Mouse (Mus musculus): ENCODE data around the gene Dnajc12. TPM values are rescaled to one million over a fixed set of nuclear protein-coding genes. Genes with fewer than 3 reads are reported as not detected.
"Not testable (repeated sequence)": the region's sequence is repeated elsewhere in the genome, so short reads cannot be mapped to it uniquely, and the experiment has no call there.

Dnajc12 gene
- polyA plus RNA-seq, 1 experiment from 2014 or later, result 9.2 TPM

GRCm38 (mm10) chr10:63378948-63379680 is 3.1 kb upstream of the Dnajc12 start:
- H3K27ac ChIP-seq (ENCODE audit: low read depth, low read length), result no peak overlapping the region
- H3K9me3 ChIP-seq (replicated peaks; ENCODE audit: control insufficient read depth, low read length), result no peaks in the 10 kb centered on the region
- ATAC-seq (replicated peaks; ENCODE audit: insufficient number of reproducible peaks, low FRiP score, low TSS enrichment), result no peak
- H3K4me2 ChIP-seq, result no peak overlapping the region
- no peaks in the 10 kb centered on the region for H3K4me1 ChIP-seq (ENCODE audit: control insufficient read depth, insufficient read depth, low read length)
- no peaks in the 10 kb centered on the region for H3K36me3 ChIP-seq (ENCODE audit: control insufficient read depth, insufficient read depth, low read length)
- H3K9ac ChIP-seq (ENCODE audit: low read depth, low read length), result no peak overlapping the region
- 0 out of 2 replicates have a peak, but pooled peaks cover 3% of the 10 kb centered on the region for H3K27me3 ChIP-seq (ENCODE audit: control insufficient read depth, insufficient read depth, low read length)
- WGBS (ENCODE audit: insufficient replicate concordance), result 72% methylated on average over 6 of the region's 6 CpGs
- no peak overlapping the region for H3K4me3 ChIP-seq (ENCODE audit: low read depth, low read length)

- no peak for ATAC-seq (replicated peaks; ENCODE audit: insufficient number of reproducible peaks, low FRiP score, low TSS enrichment)
- H3K4me3 ChIP-seq (ENCODE audit: low read depth, low read length), result peak within 1 kb of the TSS; percentile 51
- H3K4me2 ChIP-seq, result peak within 1 kb of the TSS; percentile 68
- H3K27ac ChIP-seq (ENCODE audit: low read depth, low read length), result peak within 1 kb of the TSS; percentile 7; the same call in 1 of the 2 replicates
- 0 out of 2 replicates have a peak, but pooled peaks cover 3% of the 10 kb centered on the region for H3K27me3 ChIP-seq (ENCODE audit: control insufficient read depth, insufficient read depth, low read length)
- no peaks in the 10 kb centered on the region for H3K4me1 ChIP-seq (ENCODE audit: control insufficient read depth, insufficient read depth, low read length)
- 6% methylated on average over 24 of the region's 24 CpGs for WGBS (ENCODE audit: insufficient replicate concordance)
- H3K9ac ChIP-seq (ENCODE audit: low read depth, low read length), result peak within 1 kb of the TSS; percentile 69
- no peaks in the 10 kb centered on the region for H3K36me3 ChIP-seq (ENCODE audit: control insufficient read depth, insufficient read depth, low read length)
- H3K9me3 ChIP-seq (replicated peaks; ENCODE audit: control insufficient read depth, low read length), result no peaks in the 10 kb centered on the region
Observed at GRCm38 (mm10) chr10:63381498-63382280, 554 bp upstream of the Dnajc12 start, which contains the start of gene Sirt1. Gene Sirt1, minus strand, starts transcription at chr10:63381704.

- Histone ChIP-seq H3K4me2 (peak overlapping the region; percentile 71), H3K27ac (ENCODE audit: low read depth, low read length) (0 out of 2 replicates have a peak overlapping the region, but pooled peaks have one; percentile 81), H3K4me3 (ENCODE audit: low read depth, low read length) (peak overlapping the region; percentile 53), H3K9ac (ENCODE audit: low read depth, low read length) (peak overlapping the region; percentile 54; the same call in 1 of the 2 replicates)
- H3K9me3 ChIP-seq (replicated peaks; ENCODE audit: control insufficient read depth, low read length); H3K36me3 ChIP-seq (ENCODE audit: control insufficient read depth, insufficient read depth, low read length); H3K4me1 ChIP-seq (ENCODE audit: control insufficient read depth, insufficient read depth, low read length); H3K27me3 ChIP-seq (ENCODE audit: control insufficient read depth, insufficient read depth, low read length); ATAC-seq (replicated peaks; ENCODE audit: insufficient number of reproducible peaks, low FRiP score, low TSS enrichment): not testable (repeated sequence)
- 26% methylated on average over 5 of the region's 5 CpGs for WGBS (ENCODE audit: insufficient replicate concordance)
Observed at GRCm38 (mm10) chr10:63385897-63386296, 3.7 kb downstream of the Dnajc12 start.

- peak overlapping the region; percentile 53 for H3K4me3 ChIP-seq (ENCODE audit: low read depth, low read length)
- H3K9ac ChIP-seq (ENCODE audit: low read depth, low read length), result peak overlapping the region; percentile 75
- H3K27ac ChIP-seq (ENCODE audit: low read depth, low read length), result peak overlapping the region; percentile 81
- H3K4me2 ChIP-seq, result peak overlapping the region; percentile 71
- H3K27me3 ChIP-seq (ENCODE audit: control insufficient read depth, insufficient read depth, low read length), result no peaks in the 10 kb centered on the region
- no peaks in the 10 kb centered on the region for H3K4me1 ChIP-seq (ENCODE audit: control insufficient read depth, insufficient read depth, low read length)
- peak; percentile 80 for ATAC-seq (replicated peaks; ENCODE audit: insufficient number of reproducible peaks, low FRiP score, low TSS enrichment)
- WGBS (ENCODE audit: insufficient replicate concordance), result 0% methylated on average over 19 of the region's 19 CpGs
- no peaks in the 10 kb centered on the region for H3K9me3 ChIP-seq (replicated peaks; ENCODE audit: control insufficient read depth, low read length)
- no peaks in the 10 kb centered on the region for H3K36me3 ChIP-seq (ENCODE audit: control insufficient read depth, insufficient read depth, low read length)
Observed at GRCm38 (mm10) chr10:63386444-63386843, 4.2 kb downstream of the Dnajc12 start.

- ATAC-seq (replicated peaks; ENCODE audit: insufficient number of reproducible peaks, low FRiP score, low TSS enrichment), result no peak
- Histone ChIP-seq H3K4me2 (peak overlapping the region; percentile 71), H3K4me1 (ENCODE audit: control insufficient read depth, insufficient read depth, low read length) (no peaks in the 10 kb centered on the region), H3K27me3 (ENCODE audit: control insufficient read depth, insufficient read depth, low read length) (no peaks in the 10 kb centered on the region), H3K27ac (ENCODE audit: low read depth, low read length) (peak overlapping the region; percentile 81), H3K4me3 (ENCODE audit: low read depth, low read length) (peak overlapping the region; percentile 53), H3K9ac (ENCODE audit: low read depth, low read length) (peak overlapping the region; percentile 75), H3K36me3 (ENCODE audit: control insufficient read depth, insufficient read depth, low read length) (no peaks in the 10 kb centered on the region), H3K9me3 (replicated peaks; ENCODE audit: control insufficient read depth, low read length) (no peaks in the 10 kb centered on the region)
- 3% methylated on average over 10 of the region's 10 CpGs for WGBS (ENCODE audit: insufficient replicate concordance)
Observed at GRCm38 (mm10) chr10:63386991-63387390, 4.7 kb downstream of the Dnajc12 start.

GRCm38 (mm10) chr10:63388948-63389347 is 6.7 kb downstream of the Dnajc12 start:
- ATAC-seq (replicated peaks; ENCODE audit: insufficient number of reproducible peaks, low FRiP score, low TSS enrichment), result no peak
- Histone ChIP-seq H3K27me3 (ENCODE audit: control insufficient read depth, insufficient read depth, low read length) (no peaks in the 10 kb centered on the region), H3K4me2 (no peak overlapping the region), H3K4me1 (ENCODE audit: control insufficient read depth, insufficient read depth, low read length) (no peaks in the 10 kb centered on the region), H3K27ac (ENCODE audit: low read depth, low read length) (no peak overlapping the region), H3K9me3 (replicated peaks; ENCODE audit: control insufficient read depth, low read length) (no peaks in the 10 kb centered on the region), H3K4me3 (ENCODE audit: low read depth, low read length) (no peak overlapping the region), H3K36me3 (ENCODE audit: control insufficient read depth, insufficient read depth, low read length) (no peaks in the 10 kb centered on the region), H3K9ac (ENCODE audit: low read depth, low read length) (no peak overlapping the region)
- 74% methylated on average over 4 of the region's 4 CpGs for WGBS (ENCODE audit: insufficient replicate concordance)

- no peaks in the 10 kb centered on the region for H3K36me3 ChIP-seq (ENCODE audit: control insufficient read depth, insufficient read depth, low read length)
- H3K4me3 ChIP-seq (ENCODE audit: low read depth, low read length), result no peak overlapping the region
- H3K4me1 ChIP-seq (ENCODE audit: control insufficient read depth, insufficient read depth, low read length), result no peaks in the 10 kb centered on the region
- no peak overlapping the region for H3K27ac ChIP-seq (ENCODE audit: low read depth, low read length)
- no peak for ATAC-seq (replicated peaks; ENCODE audit: insufficient number of reproducible peaks, low FRiP score, low TSS enrichment)
- 84% methylated on average over 10 of the region's 10 CpGs for WGBS (ENCODE audit: insufficient replicate concordance)
- H3K9me3 ChIP-seq (replicated peaks; ENCODE audit: control insufficient read depth, low read length), result no peaks in the 10 kb centered on the region
- no peak overlapping the region for H3K4me2 ChIP-seq
- H3K9ac ChIP-seq (ENCODE audit: low read depth, low read length), result no peak overlapping the region
- no peaks in the 10 kb centered on the region for H3K27me3 ChIP-seq (ENCODE audit: control insufficient read depth, insufficient read depth, low read length)
Observed at GRCm38 (mm10) chr10:63396963-63397362, 14.7 kb downstream of the Dnajc12 start.

GRCm38 (mm10) chr10:63402731-63403504 is 20.7 kb downstream of the Dnajc12 start:
- Histone ChIP-seq H3K36me3 (ENCODE audit: control insufficient read depth, insufficient read depth, low read length) (no peaks in the 10 kb centered on the region), H3K4me3 (ENCODE audit: low read depth, low read length) (no peak overlapping the region), H3K9me3 (replicated peaks; ENCODE audit: control insufficient read depth, low read length) (no peaks in the 10 kb centered on the region), H3K4me1 (ENCODE audit: control insufficient read depth, insufficient read depth, low read length) (no peaks in the 10 kb centered on the region), H3K9ac (ENCODE audit: low read depth, low read length) (no peak overlapping the region), H3K27ac (ENCODE audit: low read depth, low read length) (no peak overlapping the region), H3K4me2 (no peak overlapping the region), H3K27me3 (ENCODE audit: control insufficient read depth, insufficient read depth, low read length) (no peaks in the 10 kb centered on the region)
- no peak for ATAC-seq (replicated peaks; ENCODE audit: insufficient number of reproducible peaks, low FRiP score, low TSS enrichment)
- WGBS (ENCODE audit: insufficient replicate concordance), result 85% methylated on average over 5 of the region's 5 CpGs

Measured in heart, embryonic 11.5 days (tissue).